Mouse (Mus musculus): ENCODE measurements at regions not wholly inside any gene's neighbourhood (a gene's known extent, or its start where the extent isn't known, plus 50 kb on each side); places are given as distances from the start of the nearest gene placed in this dataset.
"Not testable (repeated sequence)": the region's sequence is repeated elsewhere in the genome, so short reads cannot be mapped to it uniquely, and the experiment has no call there.

GRCm38 (mm10) chr3:6757562-6757961 is 137.3 kb upstream of the 1700008P02Rik start:
- Histone ChIP-seq H3K36me3 (replicated peaks) (no peaks in the 10 kb centered on the region), H3K4me2 (no peak overlapping the region), H3K27me3 (replicated peaks) (no peaks in the 10 kb centered on the region), H3K9me3 (no peaks in the 10 kb centered on the region), H3K27ac (no peak overlapping the region), H3K4me3 (no peak overlapping the region), H3K9ac (no peak overlapping the region), H3K4me1 (no peaks in the 10 kb centered on the region)
- no peak for ATAC-seq (replicated peaks)

- not testable (repeated sequence) for ATAC-seq (replicated peaks); H3K4me1 ChIP-seq; H3K4me3 ChIP-seq; H3K27me3 ChIP-seq (replicated peaks); H3K9ac ChIP-seq; H3K36me3 ChIP-seq (replicated peaks); H3K9me3 ChIP-seq; H3K27ac ChIP-seq; H3K4me2 ChIP-seq
- WGBS = 92% methylated on average over 6 of the region's 6 CpGs
Measured at GRCm38 (mm10) chr3:6750746-6751145, 130.5 kb upstream of the 1700008P02Rik start.

GRCm38 (mm10) chr3:6731372-6732297 is 111.4 kb upstream of the 1700008P02Rik start:
- Histone ChIP-seq H3K9me3 (no peaks in the 10 kb centered on the region), H3K9ac (no peak overlapping the region), H3K4me2 (no peak overlapping the region), H3K27ac (peak overlapping the region; percentile 58; the same call in 1 of the 2 replicates), H3K4me3 (no peak overlapping the region), H3K4me1 (peaks cover 2% of the 10 kb centered on the region; the same call in 1 of the 2 replicates), H3K27me3 (replicated peaks) (no peaks in the 10 kb centered on the region), H3K36me3 (replicated peaks) (no peaks in the 10 kb centered on the region)
- WGBS = 37% methylated on average over 5 of the region's 5 CpGs
- ATAC-seq (replicated peaks) = peak; percentile 95

- ATAC-seq (replicated peaks) = no peak
- no peaks in the 10 kb centered on the region for H3K9me3 ChIP-seq
- no peaks in the 10 kb centered on the region for H3K27me3 ChIP-seq (replicated peaks)
Measured at GRCm38 (mm10) chr3:6730066-6730465, 109.8 kb upstream of the 1700008P02Rik start.

GRCm38 (mm10) chr3:6683679-6684078 is 63.4 kb upstream of the 1700008P02Rik start:
- Histone ChIP-seq H3K27me3 (replicated peaks) (no peaks in the 10 kb centered on the region), H3K36me3 (replicated peaks) (no peaks in the 10 kb centered on the region), H3K9me3 (no peaks in the 10 kb centered on the region), H3K27ac (peak overlapping the region; percentile 20; the same call in 1 of the 2 replicates), H3K4me1 (no peaks in the 10 kb centered on the region), H3K4me2 (no peak overlapping the region), H3K9ac (no peak overlapping the region), H3K4me3 (no peak overlapping the region)
- WGBS = 22% methylated on average over 2 of the region's 2 CpGs
- ATAC-seq (replicated peaks) = peak; percentile 82

More at GRCm38 (mm10) chr3:6730066-6730465, 109.8 kb upstream of the 1700008P02Rik start:
- Histone ChIP-seq H3K4me1 (peaks cover 2% of the 10 kb centered on the region; the same call in 1 of the 2 replicates), H3K9ac (no peak overlapping the region), H3K36me3 (replicated peaks) (no peaks in the 10 kb centered on the region), H3K4me2 (no peak overlapping the region), H3K27ac (no peak overlapping the region), H3K4me3 (no peak overlapping the region)

- 80% methylated on average over 2 of the region's 2 CpGs for WGBS
- no peak overlapping the region for H3K4me3 ChIP-seq
- no peaks in the 10 kb centered on the region for H3K27me3 ChIP-seq (replicated peaks)
- H3K27ac ChIP-seq = no peak overlapping the region
- H3K36me3 ChIP-seq (replicated peaks) = no peaks in the 10 kb centered on the region
- no peaks in the 10 kb centered on the region for H3K9me3 ChIP-seq
- H3K4me1 ChIP-seq = 0 out of 2 replicates have a peak, but pooled peaks cover 3% of the 10 kb centered on the region
- no peak overlapping the region for H3K9ac ChIP-seq
- no peak for ATAC-seq (replicated peaks)
- H3K4me2 ChIP-seq = no peak overlapping the region
Measured at GRCm38 (mm10) chr3:6681411-6681810, 61.2 kb upstream of the 1700008P02Rik start.

GRCm38 (mm10) chr3:6676382-6676781 is 56.1 kb upstream of the 1700008P02Rik start:
- Histone ChIP-seq H3K9ac (no peak overlapping the region), H3K36me3 (replicated peaks) (no peaks in the 10 kb centered on the region), H3K9me3 (no peaks in the 10 kb centered on the region), H3K4me2 (no peak overlapping the region), H3K27ac (0 out of 2 replicates have a peak overlapping the region, but pooled peaks have one; percentile 15), H3K4me3 (no peak overlapping the region), H3K27me3 (replicated peaks) (no peaks in the 10 kb centered on the region), H3K4me1 (0 out of 2 replicates have a peak, but pooled peaks cover 3% of the 10 kb centered on the region)
- WGBS = 78% methylated on average over 4 of the region's 4 CpGs
- ATAC-seq (replicated peaks) = peak; percentile 83

- Histone ChIP-seq H3K9me3 (no peaks in the 10 kb centered on the region), H3K9ac (no peak overlapping the region), H3K4me2 (no peak overlapping the region), H3K4me1 (0 out of 2 replicates have a peak, but pooled peaks cover 3% of the 10 kb centered on the region), H3K27me3 (replicated peaks) (no peaks in the 10 kb centered on the region), H3K27ac (peak overlapping the region; percentile 34; the same call in 1 of the 2 replicates), H3K4me3 (no peak overlapping the region), H3K36me3 (replicated peaks) (no peaks in the 10 kb centered on the region)
- ATAC-seq (replicated peaks) = peak; percentile 93
- 35% methylated on average over 3 of the region's 3 CpGs for WGBS
Measured at GRCm38 (mm10) chr3:6675354-6675753, 55.1 kb upstream of the 1700008P02Rik start.

Measured in midbrain, embryonic 15.5 days (tissue).